Mouse (Mus musculus): ENCODE data around the gene Vmn1r82.

Vmn1r82 gene

GRCm38 (mm10) chr7:12300130-12300529, at the start of gene Vmn1r82:
Gene Vmn1r82 (plus strand): TSS chr7:12300430.
- no peak for DNase-seq

- no peak for DNase-seq
Measured at GRCm38 (mm10) chr7:12268169-12268568, 32.1 kb upstream of the Vmn1r82 start, which contains the start of gene Vmn1r81. Gene Vmn1r81 (minus strand): TSS chr7:12268269.

DNA sequence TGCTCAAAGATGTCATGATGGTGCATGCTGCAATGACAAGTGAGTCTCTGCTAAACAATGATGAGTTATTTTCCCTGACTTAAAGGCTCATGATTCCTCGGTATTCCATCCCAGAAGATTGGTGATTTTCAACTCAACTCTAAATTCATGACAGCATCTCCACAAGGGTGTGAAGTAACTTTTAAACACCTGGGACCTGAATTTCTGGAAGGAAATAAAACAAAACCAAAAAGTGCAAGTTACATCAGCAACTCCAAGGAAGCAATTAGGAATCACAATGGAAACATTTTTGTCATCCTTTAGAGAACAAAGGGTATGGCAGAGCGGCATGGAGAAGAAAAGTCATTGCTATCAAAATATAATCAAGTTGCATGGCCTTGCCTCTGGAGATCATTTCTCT, 29.2 kb downstream of the Vmn1r82 start, which contains the start of gene Vmn1r83:
Vmn1r83 (minus strand) TSS at position 101 of the 400 bp plus-strand sequence.
- DNase-seq, result no peak

Data from kidney, postnatal 25 days (tissue).